Mouse (Mus musculus) liver, postnatal 0 days (tissue): ENCODE data around the gene Gm17655. TPM values are rescaled to one million over a fixed set of nuclear protein-coding genes. Genes with fewer than 3 reads are reported as not detected.
"Not testable (repeated sequence)": the region's sequence is repeated elsewhere in the genome, so short reads cannot be mapped to it uniquely, and the experiment has no call there.

Experiments
- ATAC-seq: fragments of 200-750 bp; cut with Nextera tagmentation; 2 replicates; pipeline ENCODE4 v1.8.0; 2017; ENCODE audit warnings: mild to moderate bottlenecking, moderate library complexity
- DNase-seq: peaks from one replicate; pipeline ENCODE4 v3.0.0-alpha.2; 2016
- H3K27ac ChIP-seq: fragments of 300-500 bp; sonication (generic); 2 replicates; pipeline ENCODE4 v1.5.1; 2014; ENCODE audit warnings: antibody characterized with exemption, moderate library complexity, mild to moderate bottlenecking, low read depth
- H3K27me3 ChIP-seq: fragments of 300-500 bp; sonication (generic); 2 replicates; pipeline ENCODE4 v1.6.1; 2014; ENCODE audit warnings: low read length, control low read depth, mixed read lengths; ENCODE audit not compliant: insufficient read depth
- H3K36me3 ChIP-seq: fragments of 300-500 bp; sonication (generic); replicated peaks from 2 replicates; pipeline ENCODE4 v1.6.1; 2014; ENCODE audit warnings: mild to moderate bottlenecking, control low read depth, low read length, moderate library complexity, mixed read lengths; ENCODE audit not compliant: insufficient read depth
- H3K4me1 ChIP-seq: fragments of 300-500 bp; sonication (generic); 2 replicates; pipeline ENCODE4 v1.6.1; 2014; ENCODE audit warnings: antibody characterized with exemption, mild to moderate bottlenecking, control low read depth; ENCODE audit not compliant: insufficient read depth
- H3K4me2 ChIP-seq: fragments of 300-500 bp; sonication (generic); 2 replicates; pipeline ENCODE4 v1.6.1; 2014; ENCODE audit warnings: low read depth, mild to moderate bottlenecking, low read length, moderate library complexity, mixed read lengths
- H3K4me3 ChIP-seq: fragments of 300-500 bp; sonication (generic); 2 replicates; pipeline ENCODE4 v1.5.1; 2014; ENCODE audit warnings: low read depth, low read length
- H3K9ac ChIP-seq: fragments of 300-500 bp; sonication (generic); replicated peaks from 2 replicates; pipeline ENCODE4 v1.6.1; 2014; ENCODE audit warnings: mild to moderate bottlenecking, moderate library complexity
- H3K9me3 ChIP-seq: fragments of 300-500 bp; sonication (generic); 2 replicates; pipeline ENCODE4 v1.6.1; 2016; ENCODE audit warnings: mild to moderate bottlenecking, control low read depth, low read length, mixed read lengths
- CTCF ChIP-seq: sonication (generic); IDR thresholded peaks from 2 replicates; pipeline ENCODE4 v1.5.1; 2016; ENCODE audit warnings: antibody characterized with exemption, low read depth
- EP300 ChIP-seq: IDR thresholded peaks from 2 replicates; pipeline ENCODE4 v1.6.1; 2016; ENCODE audit warnings: antibody characterized with exemption, low read depth, mild to moderate bottlenecking
- WGBS: fragments of 180-500 bp; shearing (Covaris S2); extraction: QIAGEN DNeasy Blood & Tissue Kit; methylation state at CpG from one replicate; pipeline ENCODE4 v1.1.7; 2014; ENCODE audit not compliant: insufficient replicate concordance; 5-methylcytosine and 5-hydroxymethylcytosine counted together
- polyA plus RNA-seq: library from polyadenylated mRNA; unstranded; fragments of >200 nt; fragmentation: Nextera tagmentation; extraction: Ambion mirVana; gene quantifications from 2 replicates; pipeline ENCODE4 v1.2.1, GENCODE M21; 2015

Gene Gm17655
- polyA plus RNA-seq = 0.62 and 1.2 TPM in 2 replicates

GRCm38 (mm10) chr5:110072413-110072812 is at the start of gene Gm17655:
Gene Gm17655 (minus strand): TSS chr5:110072513.
- ATAC-seq, H3K36me3 ChIP-seq, H3K4me1 ChIP-seq, H3K27me3 ChIP-seq, H3K4me2 ChIP-seq, H3K27ac ChIP-seq, H3K9ac ChIP-seq, DNase-seq, H3K4me3 ChIP-seq: not testable (repeated sequence)
- 68% methylated on average over 2 of the region's 2 CpGs for WGBS
- H3K9me3 ChIP-seq = peaks cover 11% of the 10 kb centered on the region

- peak within 1 kb of the TSS; percentile 46 for H3K27ac ChIP-seq
- H3K4me2 ChIP-seq = peak within 1 kb of the TSS; percentile 85
- peak within 1 kb of the TSS; percentile 66 for H3K4me3 ChIP-seq
- no peak for TF ChIP-seq EP300
- no peak for TF ChIP-seq CTCF
- no peaks in the 10 kb centered on the region for H3K9me3 ChIP-seq
- ATAC-seq (peak; percentile 22), DNase-seq (peak; percentile 88)
- WGBS = under 1% methylated on average over 12 of the region's 12 CpGs
- H3K9ac ChIP-seq = peak within 1 kb of the TSS; percentile 65
- H3K27me3 ChIP-seq = no peaks in the 10 kb centered on the region
- peaks cover 18% of the 10 kb centered on the region for H3K36me3 ChIP-seq
- H3K4me1 ChIP-seq = peaks cover 21% of the 10 kb centered on the region
Measured at GRCm38 (mm10) chr5:110109991-110110441, 37.7 kb upstream of the Gm17655 start, which contains the start of gene Zfp605. Gene Zfp605 (plus strand): TSS chr5:110110092.

GRCm38 (mm10) chr5:110108305-110108628 is 36.0 kb upstream of the Gm17655 start:
- no peaks in the 10 kb centered on the region for H3K27me3 ChIP-seq
- peak overlapping the region; percentile 87 for H3K4me2 ChIP-seq
- H3K27ac ChIP-seq = peak overlapping the region; percentile 98
- 1% methylated on average over 7 of the region's 7 CpGs for WGBS
- H3K9ac ChIP-seq = peak overlapping the region; percentile 77; the same call in 1 of the 2 replicates
- H3K9me3 ChIP-seq = no peaks in the 10 kb centered on the region
- peaks cover 21% of the 10 kb centered on the region for H3K4me1 ChIP-seq
- TF ChIP-seq EP300 (no peak), CTCF (no peak)
- ATAC-seq = no peak
- peaks cover 32% of the 10 kb centered on the region for H3K36me3 ChIP-seq
- no peak for DNase-seq
- H3K4me3 ChIP-seq = peak overlapping the region; percentile 78

GRCm38 (mm10) chr5:110107581-110108304 is 35.4 kb upstream of the Gm17655 start, which contains the start of gene Gtpbp6:
Gene Gtpbp6 (minus strand): TSS chr5:110108197.
- Histone ChIP-seq H3K36me3 (peaks cover 32% of the 10 kb centered on the region), H3K4me3 (peak within 1 kb of the TSS; percentile 78), H3K9ac (peak within 1 kb of the TSS; percentile 77), H3K4me1 (peaks cover 21% of the 10 kb centered on the region), H3K27ac (peak within 1 kb of the TSS; percentile 98), H3K27me3 (no peaks in the 10 kb centered on the region), H3K9me3 (no peaks in the 10 kb centered on the region), H3K4me2 (peak within 1 kb of the TSS; percentile 87)
- peak; percentile 96 for DNase-seq
- no peak; the same call in 1 of the 2 replicates for TF ChIP-seq EP300
- TF ChIP-seq CTCF = no peak
- peak; percentile 88 for ATAC-seq
- WGBS = 1% methylated on average over 70 of the region's 71 CpGs

GRCm38 (mm10) chr5:110106901-110107564 is 34.7 kb upstream of the Gm17655 start:
- Histone ChIP-seq H3K4me3 (peak overlapping the region; percentile 78), H3K27ac (peak overlapping the region; percentile 98), H3K9ac (peak overlapping the region; percentile 77), H3K4me1 (peaks cover 23% of the 10 kb centered on the region), H3K36me3 (peaks cover 32% of the 10 kb centered on the region), H3K9me3 (no peaks in the 10 kb centered on the region), H3K4me2 (peak overlapping the region; percentile 87), H3K27me3 (no peaks in the 10 kb centered on the region)
- WGBS = 24% methylated on average over 36 of the region's 41 CpGs
- no peak for TF ChIP-seq EP300
- no peak for TF ChIP-seq CTCF
- ATAC-seq = no peak
- no peak for DNase-seq

GRCm38 (mm10) chr5:110106140-110106871 is 34.0 kb upstream of the Gm17655 start:
- Histone ChIP-seq H3K4me1 (peaks cover 30% of the 10 kb centered on the region), H3K27me3 (no peaks in the 10 kb centered on the region; the same call in 1 of the 2 replicates), H3K9me3 (no peaks in the 10 kb centered on the region), H3K4me2 (peak overlapping the region; percentile 87), H3K27ac (no peak overlapping the region), H3K36me3 (peaks cover 32% of the 10 kb centered on the region), H3K4me3 (peak overlapping the region; percentile 78), H3K9ac (no peak overlapping the region)
- TF ChIP-seq EP300 = no peak
- TF ChIP-seq CTCF = no peak
- DNase-seq (no peak), ATAC-seq (no peak)
- WGBS = 92% methylated on average over 26 of the region's 26 CpGs
